Mouse (Mus musculus): ENCODE results near the gene Tmem98.

DNA sequence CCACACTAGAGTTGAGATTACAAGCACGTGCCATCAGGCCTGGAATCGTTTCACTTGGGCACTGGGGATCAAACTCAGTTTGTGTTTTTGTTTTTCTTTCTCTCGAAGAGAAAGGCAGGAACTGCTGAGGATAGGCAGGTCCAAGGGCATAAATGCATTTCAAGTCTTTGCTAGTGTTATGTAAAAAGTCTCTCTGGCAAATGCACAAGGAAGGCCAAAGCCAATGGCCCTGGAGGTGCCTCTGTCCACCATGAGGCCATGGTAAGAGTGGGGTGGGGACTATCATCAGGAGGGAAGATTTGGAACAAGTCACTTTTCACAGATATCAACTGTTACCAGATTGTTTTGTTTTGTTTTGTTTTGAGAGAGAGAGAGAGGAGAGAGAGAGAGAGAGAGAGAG is 36.1 kb downstream of the Tmem98 start:
- TF ChIP-seq POLR2A (IDR thresholded peaks at IDR 0.05; ENCODE audit: borderline replicate concordance, insufficient read depth, low read length): no peak
- no peak for TF ChIP-seq CTCF (IDR thresholded peaks at IDR 0.05; ENCODE audit: borderline replicate concordance, insufficient read depth, low read depth, low read length)

All from cerebellum, adult 2 months (tissue).